Mouse (Mus musculus) brain, embryonic 14.5 days (tissue): ENCODE data around the gene Cd274.

Source experiments
- CTCF ChIP-seq: fragments of 200-500 bp; IDR thresholded peaks from 2 replicates; pipeline ENCODE4 v1.5.1; 2012; ENCODE audit warnings: inconsistent platforms, mild to moderate bottlenecking, moderate library complexity, borderline replicate concordance; ENCODE audit not compliant: insufficient read depth, insufficient read length; ENCODE audit errors: extremely low read depth
- POLR2A ChIP-seq: fragments of 200-500 bp; IDR thresholded peaks from 2 replicates; pipeline ENCODE4 v1.6.1; 2012; ENCODE audit warnings: mild to moderate bottlenecking, inconsistent platforms, borderline replicate concordance; ENCODE audit not compliant: poor library complexity, insufficient read depth, insufficient read length, severe bottlenecking; ENCODE audit errors: extremely low read depth

GRCm38 (mm10) chr19:29436793-29437479 is 69.7 kb downstream of the Cd274 start:
- TF ChIP-seq CTCF (no peak), POLR2A (no peak)
